Mouse (Mus musculus) heart, postnatal 0 days (tissue): ENCODE results near the gene Papolb. TPM values are rescaled to one million over a fixed set of nuclear protein-coding genes. Genes with fewer than 3 reads are reported as not detected.

ENCODE experiments used
- ATAC-seq: fragments of 200-750 bp; cut with Nextera tagmentation; 2 replicates; pipeline ENCODE4 v1.8.0; 2017; ENCODE audit warnings: low read depth, moderate number of reproducible peaks, moderate library complexity; ENCODE audit not compliant: insufficient read depth
- DNase-seq: peaks from one replicate; pipeline ENCODE4 v3.0.0-alpha.2; 2016; ENCODE audit warnings: low spot score
- H3K27ac ChIP-seq: fragments of 300-500 bp; sonication (generic); 2 replicates; pipeline ENCODE4 v1.5.1; 2014; ENCODE audit warnings: low read depth, mild to moderate bottlenecking
- H3K27me3 ChIP-seq: fragments of 300-500 bp; sonication (generic); 2 replicates; pipeline ENCODE4 v1.6.1; 2014; ENCODE audit warnings: low read length, mixed read lengths; ENCODE audit not compliant: control insufficient read depth, insufficient read depth
- H3K36me3 ChIP-seq: fragments of 300-500 bp; sonication (generic); replicated peaks from 2 replicates; pipeline ENCODE4 v1.6.1; 2014; ENCODE audit warnings: low read length, mixed read lengths; ENCODE audit not compliant: control insufficient read depth, insufficient read depth
- H3K4me1 ChIP-seq: fragments of 300-500 bp; sonication (generic); 2 replicates; pipeline ENCODE4 v1.6.1; 2014; ENCODE audit warnings: antibody characterized with exemption; ENCODE audit not compliant: control insufficient read depth, insufficient read depth
- H3K4me2 ChIP-seq: fragments of 300-500 bp; sonication (generic); 2 replicates; pipeline ENCODE4 v1.6.1; 2014; ENCODE audit warnings: low read depth, mild to moderate bottlenecking, low read length, moderate library complexity
- H3K4me3 ChIP-seq: fragments of 300-500 bp; sonication (generic); 2 replicates; pipeline ENCODE4 v1.5.1; 2014; ENCODE audit warnings: low read depth, low read length
- H3K9ac ChIP-seq: fragments of 300-500 bp; sonication (generic); replicated peaks from 2 replicates; pipeline ENCODE4 v1.6.1; 2014; ENCODE audit warnings: low read depth, low read length, mixed read lengths
- H3K9me3 ChIP-seq: fragments of 300-500 bp; sonication (generic); replicated peaks from 2 replicates; pipeline ENCODE4 v1.6.1; 2016; ENCODE audit warnings: low read length; ENCODE audit not compliant: control insufficient read depth
- CTCF ChIP-seq: IDR thresholded peaks from 2 replicates; pipeline ENCODE4 v1.5.1; 2016; ENCODE audit warnings: antibody characterized with exemption, control low read depth, low read depth
- EP300 ChIP-seq: IDR thresholded peaks from 2 replicates; pipeline ENCODE4 v1.6.1; 2016; ENCODE audit warnings: antibody characterized with exemption, low read depth
- WGBS: fragments of 180-500 bp; shearing (Covaris S2); extraction: QIAGEN DNeasy Blood & Tissue Kit; methylation state at CpG from one replicate; pipeline ENCODE4 v1.1.7; 2014; 5-methylcytosine and 5-hydroxymethylcytosine counted together
- polyA plus RNA-seq: library from polyadenylated mRNA; unstranded; fragments of >200 nt; fragmentation: Nextera tagmentation; extraction: Ambion mirVana; gene quantifications from 2 replicates; pipeline ENCODE4 v1.2.1, GENCODE M21; 2015
- total RNA-seq: library from RNA; depleted of rRNA; stranded (reverse); fragments of >200 nt; gene quantifications from 2 replicates; pipeline ENCODE4 v1.2.3, GENCODE M21; 2014; ENCODE audit warnings: low replicate concordance

The Papolb gene
- total and polyA plus RNA-seq, 2 experiments from 2014 or later, result 0.08 TPM; not detected in 1

GRCm38 (mm10) chr5:142512112-142512511, 17.8 kb downstream of the Papolb start:
- ATAC-seq, result no peak
- H3K27me3 ChIP-seq, result no peaks in the 10 kb centered on the region
- no peaks in the 10 kb centered on the region for H3K36me3 ChIP-seq
- DNase-seq, result no peak
- no peaks in the 10 kb centered on the region for H3K9me3 ChIP-seq
- H3K4me2 ChIP-seq, result no peak overlapping the region
- no peak overlapping the region for H3K9ac ChIP-seq
- WGBS, result 65% methylated on average over 4 of the region's 4 CpGs
- TF ChIP-seq EP300, result no peak
- TF ChIP-seq CTCF, result no peak
- H3K27ac ChIP-seq, result no peak overlapping the region
- no peak overlapping the region for H3K4me3 ChIP-seq
- H3K4me1 ChIP-seq, result peaks cover 9% of the 10 kb centered on the region

- TF ChIP-seq EP300 (no peak), CTCF (no peak)
- Histone ChIP-seq H3K4me3 (no peak overlapping the region), H3K27ac (no peak overlapping the region), H3K9me3 (no peaks in the 10 kb centered on the region), H3K4me2 (no peak overlapping the region), H3K36me3 (no peaks in the 10 kb centered on the region), H3K4me1 (peaks cover 9% of the 10 kb centered on the region), H3K27me3 (no peaks in the 10 kb centered on the region), H3K9ac (0 out of 2 replicates have a peak overlapping the region, but pooled peaks have one; percentile 29)
- WGBS, result 61% methylated on average over 7 of the region's 7 CpGs
- DNase-seq (no peak), ATAC-seq (no peak)
Measured at GRCm38 (mm10) chr5:142510061-142510414, 19.8 kb downstream of the Papolb start.

GRCm38 (mm10) chr5:142509141-142510060, 20.5 kb downstream of the Papolb start:
- peaks cover 9% of the 10 kb centered on the region for H3K4me1 ChIP-seq
- DNase-seq, result no peak
- H3K27ac ChIP-seq, result 0 out of 2 replicates have a peak overlapping the region, but pooled peaks have one; percentile 34
- H3K36me3 ChIP-seq, result no peaks in the 10 kb centered on the region
- H3K4me2 ChIP-seq, result peak overlapping the region; percentile 30; the same call in 1 of the 2 replicates
- H3K27me3 ChIP-seq, result no peaks in the 10 kb centered on the region
- no peaks in the 10 kb centered on the region for H3K9me3 ChIP-seq
- 24% methylated on average over 15 of the region's 15 CpGs for WGBS
- TF ChIP-seq EP300 (no peak), CTCF (no peak)
- H3K4me3 ChIP-seq, result no peak overlapping the region
- ATAC-seq, result no peak; the same call in 1 of the 2 replicates
- H3K9ac ChIP-seq, result peak overlapping the region; percentile 29; the same call in 1 of the 2 replicates

- Histone ChIP-seq H3K27ac (no peak overlapping the region), H3K36me3 (no peaks in the 10 kb centered on the region), H3K9me3 (no peaks in the 10 kb centered on the region), H3K4me1 (peaks cover 9% of the 10 kb centered on the region), H3K4me3 (no peak overlapping the region), H3K4me2 (no peak overlapping the region), H3K9ac (no peak overlapping the region), H3K27me3 (no peaks in the 10 kb centered on the region)
- no peak for DNase-seq
- no peak for ATAC-seq
- TF ChIP-seq EP300 (no peak), CTCF (peak; percentile 54)
- WGBS, result 62% methylated on average over 3 of the region's 3 CpGs
Measured at GRCm38 (mm10) chr5:142505695-142506423, 24.0 kb downstream of the Papolb start.

- Histone ChIP-seq H3K27me3 (no peaks in the 10 kb centered on the region), H3K27ac (no peak overlapping the region), H3K9ac (no peak overlapping the region), H3K4me2 (no peak overlapping the region), H3K36me3 (no peaks in the 10 kb centered on the region), H3K4me3 (no peak overlapping the region), H3K4me1 (peaks cover 2% of the 10 kb centered on the region; the same call in 1 of the 2 replicates), H3K9me3 (no peaks in the 10 kb centered on the region)
- WGBS, result 88% methylated on average over 3 of the region's 3 CpGs
- TF ChIP-seq EP300, result no peak
- TF ChIP-seq CTCF, result no peak
- no peak for ATAC-seq
- DNase-seq, result no peak
Measured at GRCm38 (mm10) chr5:142504175-142504574, 25.7 kb downstream of the Papolb start.
